Mouse (Mus musculus) adrenal gland, postnatal 10 days (tissue): ENCODE measurements around the gene Fam111a. TPM values are rescaled to one million over a fixed set of nuclear protein-coding genes. Genes with fewer than 3 reads are reported as not detected.
A peak's percentile ranks its signal among the peaks of the same experiment; 100 is the strongest.

Experiments
- DNase-seq: peaks from one replicate; pipeline ENCODE4 v3.0.0; 2021; ENCODE audit warnings: mixed read lengths
- total RNA-seq, 2 experiments: library from RNA; stranded (reverse); gene quantifications; 2 replicates each; pipeline ENCODE4 v1.2.3; 2021

Gene Fam111a
- total RNA-seq, 2 experiments from 2014 or later, result 11.9 to 14.8 TPM

DNA sequence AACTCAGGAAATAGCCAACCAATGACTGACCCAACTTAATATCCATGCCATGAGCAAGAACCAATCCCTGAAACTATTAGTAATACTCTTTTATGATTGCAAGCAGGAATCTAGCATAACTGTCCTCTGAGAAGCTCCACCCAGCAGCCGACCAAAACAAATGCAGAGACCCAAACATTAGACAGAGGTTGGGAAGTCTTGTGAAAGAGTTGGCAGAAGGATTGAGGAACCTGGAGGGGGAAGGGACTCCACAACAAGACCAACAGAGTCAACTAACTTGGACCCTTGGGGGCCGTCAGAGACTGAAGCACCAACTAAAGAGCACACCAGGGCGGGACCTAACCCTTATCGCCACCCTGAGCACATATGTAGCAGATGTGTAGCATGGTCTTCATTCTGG, 12.7 kb downstream of the Fam111a start:
- no peak for DNase-seq

DNA sequence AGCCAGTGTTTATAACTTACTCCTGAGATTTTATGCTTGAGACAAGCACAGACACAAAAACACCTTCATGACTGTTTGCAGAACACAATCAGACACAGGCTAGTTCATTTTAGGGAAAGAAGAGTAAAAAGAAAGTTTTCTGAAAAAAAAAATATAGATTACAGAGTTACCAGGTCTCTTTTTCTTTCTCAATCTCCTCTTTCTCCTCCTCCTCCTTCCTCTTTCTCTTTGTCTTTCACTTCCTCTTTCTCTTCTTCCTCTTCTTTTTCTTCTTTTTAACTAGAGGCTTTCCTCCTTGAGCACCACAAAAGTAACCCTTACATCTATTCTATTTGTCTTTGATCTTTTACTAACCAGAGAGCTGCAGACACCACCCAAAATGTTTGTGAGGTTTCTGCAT, 18.7 kb downstream of the Fam111a start:
- no peak for DNase-seq

DNA sequence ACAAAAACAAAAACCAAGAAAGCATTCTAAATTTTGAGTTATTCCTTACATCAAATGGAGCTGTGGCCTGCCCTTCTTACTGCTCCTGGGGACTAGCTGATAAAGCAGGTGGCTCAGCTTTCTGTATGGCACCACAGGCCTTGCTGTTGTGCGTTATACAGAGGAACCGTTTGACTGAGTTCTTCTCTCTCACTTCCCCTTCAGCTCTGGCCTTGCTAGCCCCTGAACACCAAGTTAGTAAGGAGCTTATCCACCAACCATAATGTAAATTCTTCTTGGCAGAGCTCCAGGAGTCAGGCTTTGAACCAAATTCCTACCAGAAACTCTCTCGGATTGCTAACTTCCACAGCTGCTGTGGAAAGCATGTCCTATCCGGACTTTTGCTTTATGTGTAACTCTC, 21.5 kb downstream of the Fam111a start:
- no peak for DNase-seq

DNA sequence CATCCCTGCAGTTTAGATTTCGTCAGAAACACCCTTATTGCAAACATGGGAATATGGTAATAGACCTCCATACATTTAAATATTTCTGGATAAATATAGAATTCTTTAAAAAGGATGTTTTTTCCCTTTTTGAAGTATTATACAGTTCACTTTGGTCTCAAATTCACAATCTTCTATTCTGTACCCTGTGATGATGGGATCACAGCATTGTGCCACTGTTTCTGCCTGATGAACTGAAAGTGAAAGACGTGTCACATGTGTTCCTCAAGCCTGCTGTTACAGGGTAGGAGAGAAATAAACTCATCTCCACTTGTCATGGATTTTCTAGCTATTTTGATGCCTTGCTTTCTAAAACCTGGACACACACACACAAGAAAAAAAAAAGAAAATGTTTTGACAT, 25.3 kb downstream of the Fam111a start:
- DNase-seq, result no peak

DNA sequence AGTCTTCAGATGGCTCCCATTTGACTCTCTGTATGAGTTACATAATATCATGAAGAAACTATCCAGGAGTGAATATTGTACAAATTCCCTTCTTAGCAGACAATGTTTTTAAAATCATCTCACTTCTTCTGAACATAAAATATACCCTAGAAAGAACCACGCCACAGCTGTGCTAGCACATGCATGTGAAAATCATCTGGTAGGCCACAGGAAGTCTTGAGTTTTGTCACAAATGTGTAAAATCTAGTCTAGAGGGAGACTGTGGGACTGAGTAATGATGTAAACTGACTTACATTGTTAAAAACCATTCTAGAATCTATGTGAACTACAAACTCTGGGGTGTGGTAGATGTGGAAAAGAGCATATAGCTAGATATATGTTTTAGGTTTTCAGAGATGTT, 26.1 kb downstream of the Fam111a start:
- DNase-seq, result no peak

DNA sequence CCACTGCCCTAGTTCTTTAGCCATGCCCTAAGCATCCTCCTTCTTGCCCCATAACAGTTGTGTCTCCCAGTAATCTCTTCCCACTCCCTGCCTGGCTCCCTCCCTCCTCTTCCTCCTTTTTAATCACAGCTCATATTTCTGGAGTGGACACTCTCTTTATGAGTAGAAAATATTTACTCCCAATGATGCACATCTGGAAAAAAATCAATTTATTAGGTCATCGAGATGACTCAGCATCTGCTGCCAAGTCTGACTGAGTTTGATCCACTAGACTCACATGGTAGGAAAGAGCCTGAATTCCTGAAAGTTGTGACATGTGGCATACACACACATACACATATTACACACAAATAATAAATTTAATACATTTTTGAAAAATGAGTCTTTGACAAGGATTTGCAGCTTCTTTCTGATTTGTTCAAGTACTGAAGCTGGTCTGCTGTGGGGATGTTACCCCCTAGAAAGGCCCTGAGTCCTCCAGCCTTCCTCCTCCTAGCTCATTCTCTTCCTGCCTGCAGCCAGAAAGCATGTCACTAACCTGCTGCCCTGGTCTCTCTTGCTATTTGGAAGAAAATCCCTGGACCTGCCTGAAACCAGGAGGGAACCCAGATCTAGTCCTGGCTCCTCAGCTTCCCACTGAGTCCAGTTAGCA, 27.2 kb downstream of the Fam111a start:
- DNase-seq, result no peak

DNA sequence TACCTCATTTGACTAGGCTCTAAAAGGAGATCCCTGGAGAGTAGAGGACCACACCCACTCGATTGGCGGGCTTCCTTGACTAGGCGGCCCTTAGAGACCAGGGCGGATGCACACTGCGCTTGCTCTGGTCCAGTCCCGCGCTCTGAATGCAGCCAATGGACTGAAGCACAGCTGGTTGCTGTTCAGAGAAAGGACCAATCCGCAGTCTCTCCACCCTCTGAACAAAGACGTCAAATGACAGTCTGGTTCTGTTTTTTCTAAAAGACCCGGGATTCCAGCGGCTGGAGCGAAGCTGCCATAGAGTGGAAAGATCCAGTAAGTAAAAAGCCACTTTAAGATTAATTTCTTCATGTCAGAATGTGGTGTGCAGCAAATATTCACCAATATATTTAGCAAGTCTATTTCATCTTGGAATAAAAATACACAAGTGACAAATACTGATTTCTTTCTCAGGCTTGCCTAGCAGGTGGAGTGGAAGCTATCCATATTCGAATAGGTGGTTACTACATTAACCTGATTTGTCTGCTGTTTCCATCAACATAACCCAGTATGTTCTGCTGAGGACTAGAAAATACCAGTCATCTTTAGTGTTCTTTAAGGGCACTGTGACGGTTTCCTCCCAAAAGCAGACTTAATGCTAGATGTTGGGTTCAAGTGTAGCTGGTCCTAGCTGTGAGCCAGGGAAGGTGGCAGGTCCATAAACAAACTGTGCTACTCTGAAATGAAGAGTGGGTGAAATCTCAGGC, 27.9 kb downstream of the Fam111a start:
- DNase-seq, result peak; percentile 91

DNA sequence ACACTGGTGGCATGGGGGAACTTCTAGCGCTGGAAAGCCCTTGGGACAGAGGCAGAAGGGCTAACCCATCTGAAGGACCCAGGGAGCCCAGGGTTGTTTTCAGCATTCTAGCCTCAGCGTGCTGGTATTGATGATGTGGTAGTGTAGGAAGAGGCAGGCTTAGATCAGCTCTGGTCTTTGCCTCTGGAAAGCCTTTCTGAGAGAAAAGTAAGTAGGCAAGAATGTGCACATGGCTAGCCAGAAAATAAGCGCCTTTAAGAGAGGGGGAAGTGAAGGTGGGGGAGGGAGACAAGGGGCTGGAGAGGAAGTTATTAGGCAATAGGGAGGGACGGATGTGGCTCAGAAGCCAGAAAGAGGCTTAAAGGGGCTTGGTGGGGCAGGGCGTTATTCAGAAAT, 28.5 kb downstream of the Fam111a start:
- no peak for DNase-seq

DNA sequence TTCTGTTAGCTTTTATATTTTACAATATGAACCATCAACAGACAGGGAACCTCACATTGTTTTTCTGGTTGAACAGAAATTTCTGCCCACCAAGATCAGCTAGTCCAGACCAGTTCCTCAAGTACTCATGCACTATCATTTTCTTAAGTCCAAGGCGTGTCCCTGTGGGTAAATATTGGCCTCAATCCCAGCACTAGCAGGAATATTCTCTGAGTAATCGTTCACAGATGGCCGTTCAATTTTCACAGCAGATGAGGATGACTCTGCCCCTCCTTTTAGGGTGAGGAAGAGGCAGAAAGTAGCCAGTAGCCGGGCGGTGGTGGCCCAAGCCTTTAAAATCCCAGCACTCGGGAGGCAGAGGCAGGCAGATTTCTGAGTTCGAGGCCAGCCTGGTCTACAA, 29.6 kb downstream of the Fam111a start:
- DNase-seq, result no peak

DNA sequence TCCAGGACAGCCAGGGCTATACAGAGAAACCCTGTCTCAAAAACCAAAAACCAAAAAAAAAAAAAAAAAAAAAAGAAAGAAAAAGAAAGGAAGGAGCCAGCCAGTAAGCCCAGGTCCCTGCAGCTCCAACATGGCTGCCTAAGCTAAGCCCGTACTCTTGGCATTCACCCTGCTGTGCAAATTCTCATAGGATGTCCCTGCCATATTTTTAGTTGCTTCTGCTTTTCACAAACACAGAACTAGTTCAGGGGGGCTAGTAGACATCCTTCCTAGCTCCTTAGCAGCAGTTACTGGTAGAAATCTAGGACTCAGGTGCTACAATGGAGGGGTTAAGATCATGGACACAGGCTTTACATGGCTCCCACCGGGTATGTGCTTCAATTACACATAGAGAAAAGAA, 30.0 kb downstream of the Fam111a start:
- no peak for DNase-seq

DNA sequence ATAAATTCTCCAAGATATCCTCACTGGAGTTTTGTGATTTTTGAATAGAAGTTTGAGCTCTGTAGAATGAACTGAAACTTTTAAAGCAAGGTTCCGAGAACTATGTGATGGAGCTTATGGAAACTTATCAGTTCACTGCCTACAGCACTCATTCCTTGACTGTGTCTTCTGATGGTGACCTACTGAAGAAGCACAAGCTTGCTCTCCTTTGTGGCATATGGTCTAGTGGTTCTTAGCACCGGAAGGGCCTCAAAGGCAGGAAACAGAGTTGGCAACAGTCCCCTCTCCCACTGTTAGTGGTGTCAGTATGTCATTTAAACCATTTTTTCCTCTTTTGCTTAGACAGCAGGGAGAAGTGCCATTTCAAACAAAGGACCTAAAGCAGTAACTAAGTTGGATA, 31.1 kb downstream of the Fam111a start:
- DNase-seq, result no peak

DNA sequence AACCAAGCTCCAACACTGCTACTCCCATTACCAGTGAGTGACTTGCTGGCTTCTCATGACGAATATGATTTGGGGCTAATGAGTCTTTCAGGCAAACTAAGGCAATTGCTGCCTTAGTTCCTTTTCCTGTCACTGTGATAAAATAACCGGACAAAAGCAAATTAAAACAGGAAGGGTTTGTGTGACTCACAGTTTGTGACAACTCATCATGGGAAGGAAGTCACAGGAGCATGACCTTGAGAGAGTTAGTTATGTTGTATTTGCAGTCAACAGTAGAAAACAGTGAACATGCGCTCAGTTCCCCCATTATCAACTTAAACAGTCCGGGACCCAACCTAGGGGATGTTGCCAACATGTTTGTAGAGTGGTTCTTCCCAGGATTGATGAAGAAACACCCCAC, 39.8 kb downstream of the Fam111a start:
- no peak for DNase-seq

DNA sequence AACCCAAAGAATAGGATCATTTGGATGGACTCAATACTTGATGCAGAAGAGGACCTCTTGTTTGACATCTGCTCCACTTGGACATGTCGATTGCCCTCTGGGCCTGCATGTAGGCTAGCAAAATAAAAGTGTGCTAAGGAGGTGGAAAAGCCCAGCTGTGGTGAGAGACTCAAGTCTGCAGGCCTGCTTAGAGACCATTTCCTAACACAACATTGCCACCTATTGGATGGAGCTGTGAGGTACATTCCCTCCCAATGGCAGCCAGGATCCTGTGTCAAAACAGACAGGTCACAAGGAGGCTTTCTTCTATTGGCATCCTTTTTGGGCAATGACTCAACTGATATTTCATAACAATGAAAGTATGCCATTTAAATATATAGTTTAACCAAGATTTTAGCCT, 46.4 kb downstream of the Fam111a start:
- peak; percentile 77 for DNase-seq

DNA sequence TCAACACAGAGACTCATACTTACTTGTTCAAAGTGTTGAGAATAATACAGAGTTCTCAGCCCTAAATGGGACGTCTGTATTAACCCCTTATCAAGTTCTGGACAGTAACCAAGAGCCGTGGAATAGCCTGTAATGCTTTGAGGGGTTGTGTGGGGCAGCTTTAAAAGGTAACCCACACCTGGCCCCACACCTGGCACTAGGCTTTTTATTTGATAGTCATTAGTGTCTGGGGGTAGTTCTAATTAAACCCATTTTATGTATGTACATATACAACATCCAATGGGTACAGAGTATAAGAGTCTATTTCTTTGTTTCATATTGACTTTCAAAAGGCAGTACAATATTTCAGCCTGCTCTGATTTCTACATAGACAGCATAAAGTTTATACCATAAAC, 49.6 kb downstream of the Fam111a start:
- DNase-seq, result no peak

DNA sequence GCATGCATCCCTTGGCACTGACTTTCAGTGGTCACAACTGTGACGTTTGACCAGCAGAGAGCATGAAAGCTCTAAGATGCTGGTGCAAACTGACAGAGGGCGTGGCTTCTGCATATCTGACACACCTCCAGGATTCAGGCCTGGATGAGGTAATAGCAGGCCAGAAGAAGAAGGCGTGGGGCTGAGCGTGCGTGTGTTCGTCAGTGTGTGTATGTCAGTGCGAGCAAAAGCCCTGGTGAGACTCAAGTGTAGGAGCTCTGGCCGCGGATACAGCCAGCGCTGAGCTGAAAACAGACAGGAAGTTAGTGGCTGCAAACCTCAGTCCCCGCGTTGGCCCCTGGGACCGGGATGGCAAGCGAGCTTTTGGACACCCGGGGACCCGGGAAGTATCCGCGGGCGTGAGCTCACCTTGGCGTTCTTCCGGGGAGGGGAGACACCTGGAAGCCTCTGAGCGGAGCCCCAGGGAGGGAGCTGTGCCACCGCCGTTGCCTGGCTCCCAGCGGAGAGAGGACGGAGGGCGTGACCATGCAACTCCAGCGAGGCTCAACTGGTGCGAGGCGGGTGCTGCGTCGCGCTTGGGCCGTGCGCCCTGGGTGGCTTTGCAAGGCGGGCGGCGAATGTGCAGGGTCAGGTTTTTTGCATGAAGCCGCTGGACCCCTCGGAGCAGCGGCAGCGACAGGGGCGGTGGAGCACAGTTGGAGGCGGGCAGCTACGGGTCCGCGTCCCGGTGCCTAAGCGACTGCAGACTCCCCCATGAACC, 50.2 kb downstream of the Fam111a start:
- DNase-seq, result peak; percentile 77

DNA sequence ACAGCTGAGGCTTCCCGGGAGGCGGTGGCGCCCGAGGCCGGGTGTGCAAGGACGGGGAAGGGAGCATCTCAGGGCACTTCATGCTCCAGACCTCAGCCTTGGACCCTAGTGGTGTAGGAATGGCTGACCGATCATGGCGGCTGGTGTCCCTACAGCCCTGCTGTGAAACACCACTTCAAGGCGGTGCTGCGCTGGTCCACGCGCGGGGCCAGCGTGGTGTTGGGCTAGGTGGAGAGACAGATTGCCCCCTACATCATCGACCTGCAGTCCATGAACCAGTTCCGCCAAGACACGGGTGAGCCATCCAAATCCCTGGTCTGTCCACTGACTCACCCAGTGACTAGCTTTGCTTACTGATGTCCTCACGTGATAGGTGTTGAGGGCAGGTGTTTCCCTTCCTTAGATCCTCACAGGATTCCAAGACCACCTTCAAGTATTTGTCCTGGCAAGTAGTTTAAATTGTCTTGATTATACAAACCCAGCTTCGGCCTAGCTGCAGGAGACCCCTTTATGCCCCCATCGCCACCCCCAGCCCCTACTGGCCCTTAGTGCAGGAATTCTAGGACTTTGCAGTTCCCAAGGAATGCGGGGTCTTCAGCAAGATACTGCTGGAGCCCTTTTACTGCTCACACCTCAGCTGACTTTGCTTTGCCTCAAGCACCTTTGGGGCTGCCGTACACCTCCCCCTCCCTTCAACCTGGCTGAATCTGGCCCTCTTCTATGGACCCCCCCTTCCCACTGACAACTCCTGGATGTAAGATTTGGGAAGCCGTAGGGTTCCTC, 50.9 kb downstream of the Fam111a start:
- DNase-seq, result no peak

DNA sequence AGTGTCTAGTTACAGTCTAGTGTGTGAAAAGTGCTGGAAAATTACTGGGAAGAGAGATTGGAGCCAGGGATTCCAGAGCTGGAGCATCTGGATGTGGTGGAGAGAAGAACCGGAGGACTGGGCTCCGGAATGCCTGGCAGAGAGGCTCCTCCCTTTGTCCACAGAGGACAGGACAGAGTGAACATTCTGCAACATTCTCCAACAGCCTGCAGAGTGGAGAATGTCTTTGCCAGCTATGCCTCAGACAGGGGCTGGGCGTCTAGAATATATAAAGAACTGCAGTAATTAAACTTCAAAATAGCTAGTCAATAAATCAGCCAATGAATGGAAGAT, 51.5 kb downstream of the Fam111a start:
- peak; percentile 18 for DNase-seq

DNA sequence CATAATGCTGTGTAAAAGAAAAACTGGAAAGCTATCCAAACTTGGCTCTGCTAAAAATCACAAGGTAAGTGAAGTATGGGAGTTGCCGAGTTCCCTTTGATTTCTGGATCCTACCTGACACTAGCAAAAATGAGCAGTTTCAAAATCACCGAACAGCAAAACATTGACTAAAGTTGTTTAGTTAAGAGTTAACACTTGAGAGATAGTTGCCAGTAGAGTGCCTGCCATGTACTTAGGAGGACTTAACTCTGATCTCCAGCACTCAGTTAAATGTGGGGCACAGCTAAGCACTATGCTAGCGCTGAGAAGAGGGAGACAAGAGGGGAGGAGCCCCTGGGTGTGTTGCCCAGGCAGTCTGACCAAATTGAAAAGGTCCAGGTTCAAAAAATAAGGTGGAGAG, 53.1 kb downstream of the Fam111a start:
- no peak for DNase-seq

DNA sequence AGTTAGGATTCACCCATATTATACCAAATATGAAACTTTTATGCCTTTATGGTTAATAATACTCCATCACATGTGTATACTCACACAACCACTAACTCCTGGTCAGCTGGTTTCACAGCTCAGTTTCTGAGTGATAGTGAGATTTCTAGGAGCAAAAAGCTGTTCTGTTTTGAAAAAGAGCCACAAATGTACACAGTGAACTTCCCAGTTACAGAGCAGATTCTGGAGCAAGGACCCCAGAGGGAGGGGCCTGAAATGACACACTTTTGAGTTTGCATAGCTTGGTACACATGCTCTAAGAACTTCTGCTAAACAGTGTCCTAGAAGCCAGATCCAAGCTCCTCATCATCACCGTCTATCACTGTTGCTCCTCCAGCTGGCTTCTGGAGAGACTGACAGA, 54.1 kb downstream of the Fam111a start, which contains the start of gene Gm4952:
Gene Gm4952, plus strand, starts transcription at position 301 of the 400 bp plus-strand sequence.
- DNase-seq, result no peak

DNA sequence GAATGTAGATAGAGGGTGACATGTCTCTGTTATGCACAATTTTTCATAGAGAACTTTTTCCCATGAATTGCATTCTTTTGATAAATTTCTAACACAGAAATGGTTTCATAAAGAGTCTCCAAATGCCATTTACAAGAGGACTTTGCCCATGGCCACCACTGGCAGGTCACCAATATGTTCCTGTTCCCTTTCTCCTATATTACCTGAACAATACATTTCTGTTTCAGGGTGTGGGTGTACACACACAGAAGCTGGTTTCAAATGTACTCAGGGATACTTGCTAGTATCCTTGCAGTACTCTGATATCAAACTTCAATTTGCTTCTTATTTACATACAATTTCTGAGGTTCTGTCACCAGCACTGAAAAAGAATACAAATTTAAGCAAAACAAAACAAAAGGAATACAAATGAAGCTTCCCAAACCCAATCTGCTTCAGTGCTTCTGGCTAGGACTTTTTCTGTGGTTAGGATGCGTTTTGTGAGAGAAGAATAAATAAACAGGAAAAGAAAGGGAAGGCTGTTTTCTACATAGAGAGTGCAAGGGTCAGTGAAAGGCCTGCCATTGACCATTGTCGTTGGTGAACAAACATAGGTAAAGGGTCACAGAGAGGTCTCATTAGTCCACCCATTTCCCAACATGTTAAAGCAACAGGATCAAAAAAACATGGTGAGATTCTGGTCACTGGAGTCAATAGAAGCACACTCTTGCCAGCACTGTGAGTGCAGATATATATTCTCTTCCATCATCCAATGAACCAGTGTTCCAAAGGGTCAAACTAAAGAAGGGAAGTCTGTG, 55.3 kb downstream of the Fam111a start:
- peak; percentile 7 for DNase-seq

DNA sequence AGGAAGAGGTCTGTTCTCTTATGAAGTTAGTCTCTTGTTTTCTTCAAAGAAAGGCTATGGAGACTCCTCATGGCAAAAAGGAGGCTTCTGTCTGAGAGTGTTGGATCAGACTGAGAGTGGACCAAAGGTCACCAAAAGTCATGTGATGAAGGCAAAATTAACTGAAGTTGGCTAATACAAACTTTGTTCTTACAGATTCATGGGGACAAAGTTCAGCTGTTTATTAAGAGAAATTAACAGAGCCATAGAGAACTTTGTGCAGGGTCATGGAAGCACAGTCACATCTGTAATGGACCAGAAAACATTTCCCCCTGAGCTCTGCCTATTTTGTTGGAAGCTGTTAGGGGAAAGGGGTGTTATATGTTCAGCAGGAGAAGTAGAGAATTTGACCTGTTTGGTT, 62.8 kb downstream of the Fam111a start:
- peak; percentile 28 for DNase-seq

DNA sequence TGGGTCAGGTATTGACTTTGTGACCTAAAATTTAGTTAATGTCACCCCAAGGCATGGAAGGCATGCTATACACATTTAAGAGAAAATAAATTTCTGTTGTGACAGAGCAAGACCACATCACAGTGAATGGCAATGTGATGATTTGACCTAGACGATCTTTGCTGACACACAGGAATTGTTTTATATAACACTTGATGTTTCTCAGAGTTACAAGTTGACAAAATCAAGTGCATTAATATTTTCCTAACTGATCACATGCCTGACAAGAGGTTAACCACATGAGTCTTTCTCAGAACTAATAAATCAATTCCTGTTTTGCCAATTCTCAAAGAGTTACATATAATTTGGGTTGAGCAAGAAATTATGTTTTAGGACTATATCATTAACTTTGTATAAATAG, 68.1 kb downstream of the Fam111a start:
- DNase-seq, result no peak
